ENCODE assay signal across 8 mouse cellular contexts in the genomic region with DNA sequence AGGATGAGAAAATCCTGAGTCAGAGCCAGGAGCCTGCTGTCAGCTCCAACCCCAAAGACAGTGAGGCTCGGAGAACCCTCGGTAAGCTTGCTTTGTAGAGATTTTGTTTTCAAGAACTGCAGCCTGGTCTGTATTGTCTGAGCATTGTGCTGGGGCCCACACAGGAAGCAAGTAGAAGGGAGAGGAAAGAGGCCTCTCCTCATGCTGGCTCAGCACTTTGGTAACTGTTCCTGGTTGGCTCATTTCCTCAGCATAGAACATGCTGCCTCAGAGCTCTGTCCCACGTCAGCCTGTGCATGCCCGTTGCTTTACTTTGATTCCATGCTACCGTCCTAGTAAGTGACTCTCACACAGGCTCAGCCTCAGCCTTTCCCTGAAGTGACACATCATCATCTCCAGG. TPM values are rescaled to one million over a fixed set of nuclear protein-coding genes. Genes with fewer than 3 reads are reported as not detected.
DNase-seq lines count a peak whose midpoint lies in the region; ATAC-seq lines count a peak whose summit lies in the region.

No protein-coding gene starts in this region.

- H3K27me3 ChIP-seq in heart, embryonic 10.5 days (ENCODE audit: insufficient read depth, poor library complexity, severe bottlenecking), result no peaks in the 10 kb centered on the region
- H3K27me3 ChIP-seq in limb, embryonic 15.5 days, result no peaks in the 10 kb centered on the region

- H3K9ac ChIP-seq in limb, embryonic 15.5 days, result no peak overlapping the region

- H3K4me3 ChIP-seq in heart, embryonic 10.5 days, result no peak overlapping the region
- no peak overlapping the region for H3K4me3 ChIP-seq in limb, embryonic 15.5 days

- ATAC-seq in limb, embryonic 15.5 days (ENCODE audit: insufficient number of reproducible peaks, low FRiP score, low TSS enrichment, low read depth), result no peak

- DNase-seq in right cerebral cortex, postnatal 10 days (ENCODE audit: low spot score in 2 of 2), result peak; percentile 46 to 60
- no peak for DNase-seq in right cerebral cortex, postnatal 4 days
- no peak for DNase-seq in heart, embryonic 10.5 days (ENCODE audit: low spot score)
- DNase-seq in thymus, postnatal 25 days, result peak; percentile 16
- DNase-seq in adrenal gland, adult 18-20 months (ENCODE audit: low spot score in 2 of 2), result no peak
- DNase-seq in right cerebral cortex, adult 2 months (ENCODE audit: low spot score in 2 of 2), result no peak
- no peak for DNase-seq in left cerebral cortex, postnatal 36 days (ENCODE audit: low spot score in 2 of 2)

- no peak overlapping the region for H3K4me2 ChIP-seq in limb, embryonic 15.5 days

- no peaks in the 10 kb centered on the region for H3K9me3 ChIP-seq in heart, embryonic 10.5 days
- no peaks in the 10 kb centered on the region for H3K9me3 ChIP-seq in limb, embryonic 15.5 days

- no peaks in the 10 kb centered on the region; the same call in 1 of the 2 replicates for H3K4me1 ChIP-seq in heart, embryonic 10.5 days
- no peaks in the 10 kb centered on the region for H3K4me1 ChIP-seq in limb, embryonic 15.5 days

- whole genome bisulfite sequencing in heart, embryonic 10.5 days, result 78% methylated on average over 5 of the region's 5 CpGs
- WGBS in limb, embryonic 15.5 days, result 81% methylated on average over 5 of the region's 5 CpGs

- H3K27ac ChIP-seq in heart, embryonic 10.5 days, result peak overlapping the region; percentile 67
- peak overlapping the region; percentile 65; the same call in 1 of the 2 replicates for H3K27ac ChIP-seq in limb, embryonic 15.5 days

- peaks cover 97% of the 10 kb centered on the region for H3K36me3 ChIP-seq in heart, embryonic 10.5 days
- H3K36me3 ChIP-seq in limb, embryonic 15.5 days, result peaks cover 96% of the 10 kb centered on the region

- intact Hi-C loops in left cerebral cortex, postnatal 36 days (cut with DNase I), result no loop called here

RNA-seq across cellular contexts. Expression of gene Gpr107, which starts 19.9 kb away (rescaled TPM):
- 35.9 and 37.4 TPM in 2 replicates for polyA plus RNA-seq in heart, embryonic 10.5 days (2016; fragmentation: Nextera tagmentation; extraction: Ambion mirVana)
- polyA plus RNA-seq in limb, embryonic 15.5 days (2015; fragmentation: Nextera tagmentation; extraction: Ambion mirVana), result 41.9 and 42.3 TPM in 2 replicates
- total RNA-seq in adrenal gland, adult 18-20 months (2021), result 10 to 100 TPM; 52.7 to 60.2 TPM
- 10 to 100 TPM; 43.4 to 54.4 TPM for total RNA-seq in left cerebral cortex, postnatal 36 days (2021)

RNA-seq across cellular contexts. Expression of gene Fnbp1, which starts 30.2 kb away (rescaled TPM):
- 17.7 and 21.6 TPM in 2 replicates for polyA plus RNA-seq in heart, embryonic 10.5 days (2016; fragmentation: Nextera tagmentation; extraction: Ambion mirVana)
- polyA plus RNA-seq in limb, embryonic 15.5 days (2015; fragmentation: Nextera tagmentation; extraction: Ambion mirVana), result 27.1 and 27.5 TPM in 2 replicates
- 10 to 100 TPM; 54.8 to 63.6 TPM for total RNA-seq in adrenal gland, adult 18-20 months (2021)
- total RNA-seq in left cerebral cortex, postnatal 36 days (2021), result 10 to 100 TPM; 86.5 to 94.8 TPM

Comparison
In these comparisons a context has a peak if more than half of its experiments do, and no peak if none do; other contexts are left out.
1. DNase-seq: peak in right cerebral cortex, postnatal 10 days (2 of 2) and thymus, postnatal 25 days (single experiment); none in right cerebral cortex, postnatal 4 days (single experiment), heart, embryonic 10.5 days (single experiment), adrenal gland, adult 18-20 months (0 of 2), right cerebral cortex, adult 2 months (0 of 2) and left cerebral cortex, postnatal 36 days (0 of 2).